Mouse (Mus musculus) spleen, postnatal 10 days (tissue): ENCODE measurements around the gene Lims1.

Experiments used
- DNase-seq, 2 experiments: peaks; one replicate each; pipeline ENCODE4 v3.0.0; 2021 to 2022; ENCODE audit warnings: low spot score in 2 of 2

The Lims1 gene

GRCm38 (mm10) chr10:58383761-58384160 is 60.5 kb downstream of the Lims1 start:
- no peak for DNase-seq

- DNase-seq = no peak
Observed at GRCm38 (mm10) chr10:58385629-58386028, 62.4 kb downstream of the Lims1 start.

GRCm38 (mm10) chr10:58386997-58387396 is 63.7 kb downstream of the Lims1 start:
- no peak for DNase-seq

GRCm38 (mm10) chr10:58388648-58389047 is 65.4 kb downstream of the Lims1 start:
- DNase-seq = peak in 1 of 2 experiments; percentile 31

- no peak for DNase-seq
Observed at GRCm38 (mm10) chr10:58389151-58389550, 65.9 kb downstream of the Lims1 start.

- no peak for DNase-seq
Observed at GRCm38 (mm10) chr10:58392435-58392834, 69.2 kb downstream of the Lims1 start.

GRCm38 (mm10) chr10:58393026-58394014 is 70.1 kb downstream of the Lims1 start:
- DNase-seq = no peak

GRCm38 (mm10) chr10:58394170-58394569 is 70.9 kb downstream of the Lims1 start:
- peak in 1 of 2 experiments; percentile 21 for DNase-seq

- no peak for DNase-seq
Observed at GRCm38 (mm10) chr10:58395315-58395714, 72.0 kb downstream of the Lims1 start.

- DNase-seq = no peak
Observed at GRCm38 (mm10) chr10:58395723-58396122, 72.5 kb downstream of the Lims1 start.

- DNase-seq = no peak
Observed at GRCm38 (mm10) chr10:58396600-58396999, 73.3 kb downstream of the Lims1 start.

- no peak for DNase-seq
Observed at GRCm38 (mm10) chr10:58398941-58399340, 75.7 kb downstream of the Lims1 start.

- no peak for DNase-seq
Observed at GRCm38 (mm10) chr10:58401838-58402237, 78.6 kb downstream of the Lims1 start.

- no peak for DNase-seq
Observed at GRCm38 (mm10) chr10:58404639-58405038, 81.4 kb downstream of the Lims1 start.

GRCm38 (mm10) chr10:58405285-58405948 is 82.2 kb downstream of the Lims1 start:
- DNase-seq = no peak

- DNase-seq = no peak
Observed at GRCm38 (mm10) chr10:58405949-58406305, 82.7 kb downstream of the Lims1 start.

GRCm38 (mm10) chr10:58412331-58412730 is 89.1 kb downstream of the Lims1 start:
- peak in 1 of 2 experiments; percentile 38 for DNase-seq

- DNase-seq = no peak
Observed at GRCm38 (mm10) chr10:58412852-58413251, 89.6 kb downstream of the Lims1 start.

GRCm38 (mm10) chr10:58416702-58417101 is 93.4 kb downstream of the Lims1 start:
- no peak for DNase-seq

GRCm38 (mm10) chr10:58418290-58418971 is 95.2 kb downstream of the Lims1 start:
- DNase-seq = no peak

GRCm38 (mm10) chr10:58427930-58428329 is 104.7 kb downstream of the Lims1 start:
- no peak for DNase-seq

GRCm38 (mm10) chr10:58445850-58446249 is 122.6 kb downstream of the Lims1 start:
- peak; percentile 17 to 34 for DNase-seq
